Mouse (Mus musculus): ENCODE measurements around the gene Rgs12. TPM values are rescaled to one million over a fixed set of nuclear protein-coding genes. Genes with fewer than 3 reads are reported as not detected.

Rgs12 gene
- total RNA-seq, 1 experiment: 17.0 TPM

GRCm38 (mm10) chr5:34973560-34974317, 24.5 kb downstream of the Rgs12 start:
- Histone ChIP-seq H3K4me1 (ENCODE audit: control insufficient read depth in 2 of 2, insufficient read depth in 2 of 2, low read length in 2 of 2, poor library complexity in 1 of 2) (0 out of 4 replicates have a peak, but pooled peaks cover 0 to 2% of the 10 kb centered on the region in 2 experiments), H3K4me3 (ENCODE audit: insufficient read depth in 1 of 2, low read depth in 1 of 2, low read length in 2 of 2, poor library complexity in 1 of 2, severe bottlenecking in 1 of 2) (no peak overlapping the region), H3K9me3 (ENCODE audit: control insufficient read depth, insufficient read depth, low read depth, low read length) (no peaks in the 10 kb centered on the region), H3K27ac (ENCODE audit: insufficient read depth, low read depth, low read length, poor library complexity, severe bottlenecking) (no peak overlapping the region), H3K9ac (ENCODE audit: insufficient read depth, low read depth, low read length, poor library complexity, severe bottlenecking) (no peak overlapping the region), H3K36me3 (ENCODE audit: control insufficient read depth, insufficient read depth, low read length, poor library complexity, severe bottlenecking) (peaks cover 7% of the 10 kb centered on the region; the same call in 1 of the 2 replicates)
- DNase-seq (ENCODE audit: low read depth, low spot score): no peak
- in situ Hi-C loops (cut with MboI; ENCODE audit: low sequenced_read_pairs in 2 of 2, unreplicated experiment in 2 of 2): no loop called here
- TF ChIP-seq ZC3H11A (IDR thresholded peaks at IDR 0.05; ENCODE audit: borderline replicate concordance, low read depth, low read length) (no peak), ZNF384 (IDR thresholded peaks at IDR 0.05; ENCODE audit: low read depth, low read length) (no peak), HCFC1 (IDR thresholded peaks at IDR 0.05; ENCODE audit: borderline replicate concordance, insufficient read depth, low read length) (no peak), MAFK (IDR thresholded peaks at IDR 0.05; ENCODE audit: insufficient read depth, low read depth, low read length) (no peak), CHD2 (IDR thresholded peaks at IDR 0.05; ENCODE audit: low read depth, low read length) (no peak)

- TF ChIP-seq CHD2 (IDR thresholded peaks at IDR 0.05; ENCODE audit: low read depth, low read length) (no peak), ZC3H11A (IDR thresholded peaks at IDR 0.05; ENCODE audit: borderline replicate concordance, low read depth, low read length) (no peak), ZNF384 (IDR thresholded peaks at IDR 0.05; ENCODE audit: low read depth, low read length) (no peak), HCFC1 (IDR thresholded peaks at IDR 0.05; ENCODE audit: borderline replicate concordance, insufficient read depth, low read length) (no peak), MAFK (IDR thresholded peaks at IDR 0.05; ENCODE audit: insufficient read depth, low read depth, low read length) (no peak)
- in situ Hi-C loops (cut with MboI; ENCODE audit: low sequenced_read_pairs in 2 of 2, unreplicated experiment in 2 of 2): no loop called here
Measured at GRCm38 (mm10) chr5:34974773-34975443, 25.7 kb downstream of the Rgs12 start.

GRCm38 (mm10) chr5:34976540-34977292, 27.5 kb downstream of the Rgs12 start:
- peaks cover 0 to 2% of the 10 kb centered on the region in 2 experiments; a peak in 1 of 4 replicates for H3K4me1 ChIP-seq (ENCODE audit: control insufficient read depth in 2 of 2, insufficient read depth in 2 of 2, low read length in 2 of 2, poor library complexity in 1 of 2)
- no peak overlapping the region for H3K4me3 ChIP-seq (ENCODE audit: insufficient read depth in 1 of 2, low read depth in 1 of 2, low read length in 2 of 2, poor library complexity in 1 of 2, severe bottlenecking in 1 of 2)
- in situ Hi-C loops (cut with MboI; ENCODE audit: low sequenced_read_pairs in 2 of 2, unreplicated experiment in 2 of 2): no loop called here
- no peak for DNase-seq (ENCODE audit: low read depth, low spot score)
- peaks cover 7% of the 10 kb centered on the region; the same call in 1 of the 2 replicates for H3K36me3 ChIP-seq (ENCODE audit: control insufficient read depth, insufficient read depth, low read length, poor library complexity, severe bottlenecking)
- H3K27ac ChIP-seq (ENCODE audit: insufficient read depth, low read depth, low read length, poor library complexity, severe bottlenecking): no peak overlapping the region
- no peaks in the 10 kb centered on the region for H3K9me3 ChIP-seq (ENCODE audit: control insufficient read depth, insufficient read depth, low read depth, low read length)
- H3K9ac ChIP-seq (ENCODE audit: insufficient read depth, low read depth, low read length, poor library complexity, severe bottlenecking): no peak overlapping the region
- TF ChIP-seq MAFK (IDR thresholded peaks at IDR 0.05; ENCODE audit: insufficient read depth, low read depth, low read length) (no peak), HCFC1 (IDR thresholded peaks at IDR 0.05; ENCODE audit: borderline replicate concordance, insufficient read depth, low read length) (no peak), ZNF384 (IDR thresholded peaks at IDR 0.05; ENCODE audit: low read depth, low read length) (no peak), ZC3H11A (IDR thresholded peaks at IDR 0.05; ENCODE audit: borderline replicate concordance, low read depth, low read length) (no peak), CHD2 (IDR thresholded peaks at IDR 0.05; ENCODE audit: low read depth, low read length) (no peak)

More at GRCm38 (mm10) chr5:34974773-34975443, 25.7 kb downstream of the Rgs12 start:
- no peak for DNase-seq (ENCODE audit: low read depth, low spot score)
- Histone ChIP-seq H3K4me3 (ENCODE audit: insufficient read depth in 1 of 2, low read depth in 1 of 2, low read length in 2 of 2, poor library complexity in 1 of 2, severe bottlenecking in 1 of 2) (no peak overlapping the region), H3K27ac (ENCODE audit: insufficient read depth, low read depth, low read length, poor library complexity, severe bottlenecking) (no peak overlapping the region), H3K9me3 (ENCODE audit: control insufficient read depth, insufficient read depth, low read depth, low read length) (no peaks in the 10 kb centered on the region), H3K4me1 (ENCODE audit: control insufficient read depth in 2 of 2, insufficient read depth in 2 of 2, low read length in 2 of 2, poor library complexity in 1 of 2) (peaks cover 0 to 2% of the 10 kb centered on the region in 2 experiments; a peak in 1 of 4 replicates), H3K36me3 (ENCODE audit: control insufficient read depth, insufficient read depth, low read length, poor library complexity, severe bottlenecking) (peaks cover 7% of the 10 kb centered on the region; the same call in 1 of the 2 replicates), H3K9ac (ENCODE audit: insufficient read depth, low read depth, low read length, poor library complexity, severe bottlenecking) (no peak overlapping the region)

GRCm38 (mm10) chr5:34980099-34980498, 30.9 kb downstream of the Rgs12 start:
- no peak overlapping the region for H3K4me3 ChIP-seq (ENCODE audit: insufficient read depth in 1 of 2, low read depth in 1 of 2, low read length in 2 of 2, poor library complexity in 1 of 2, severe bottlenecking in 1 of 2)
- H3K4me1 ChIP-seq (ENCODE audit: control insufficient read depth in 2 of 2, insufficient read depth in 2 of 2, low read length in 2 of 2, poor library complexity in 1 of 2): peaks cover 0 to 7% of the 10 kb centered on the region in 2 experiments; a peak in 1 of 4 replicates
- peaks cover 7% of the 10 kb centered on the region; the same call in 1 of the 2 replicates for H3K36me3 ChIP-seq (ENCODE audit: control insufficient read depth, insufficient read depth, low read length, poor library complexity, severe bottlenecking)
- in situ Hi-C loops (cut with MboI; ENCODE audit: low sequenced_read_pairs in 2 of 2, unreplicated experiment in 2 of 2): no loop called here
- H3K27ac ChIP-seq (ENCODE audit: insufficient read depth, low read depth, low read length, poor library complexity, severe bottlenecking): no peak overlapping the region
- no peak for TF ChIP-seq ZC3H11A (IDR thresholded peaks at IDR 0.05; ENCODE audit: borderline replicate concordance, low read depth, low read length)
- TF ChIP-seq ZNF384 (IDR thresholded peaks at IDR 0.05; ENCODE audit: low read depth, low read length): no peak
- TF ChIP-seq HCFC1 (IDR thresholded peaks at IDR 0.05; ENCODE audit: borderline replicate concordance, insufficient read depth, low read length): no peak
- no peaks in the 10 kb centered on the region for H3K9me3 ChIP-seq (ENCODE audit: control insufficient read depth, insufficient read depth, low read depth, low read length)
- no peak overlapping the region for H3K9ac ChIP-seq (ENCODE audit: insufficient read depth, low read depth, low read length, poor library complexity, severe bottlenecking)
- DNase-seq (ENCODE audit: low read depth, low spot score): no peak
